Mouse (Mus musculus): ENCODE results near the gene Mfsd4b3.

DNA sequence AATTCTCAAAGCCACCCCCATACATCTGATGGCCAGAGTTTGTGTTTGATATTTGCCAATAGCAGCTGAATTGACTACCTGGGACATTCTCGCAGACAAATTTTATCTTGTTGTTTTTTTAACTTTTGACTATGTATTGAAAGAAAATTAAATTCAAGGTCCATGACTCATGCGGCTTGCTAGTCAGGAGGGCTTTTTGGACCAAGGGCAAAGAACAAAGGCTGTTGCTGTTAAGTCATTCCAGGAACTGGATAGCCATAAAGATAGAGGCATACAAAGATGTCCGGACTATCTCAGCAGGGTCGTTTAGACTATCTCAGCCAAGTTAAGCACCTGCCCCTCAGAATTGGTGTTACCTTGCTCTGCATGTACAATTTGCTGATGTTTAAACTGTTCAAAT, 17.4 kb upstream of the Mfsd4b3 start:
- TF ChIP-seq CTCF (IDR thresholded peaks at IDR 0.05; ENCODE audit: borderline replicate concordance, extremely low read depth, insufficient read depth, insufficient read length) (no peak), POLR2A (IDR thresholded peaks at IDR 0.05; ENCODE audit: borderline replicate concordance, extremely low read depth, insufficient read depth, insufficient read length, poor library complexity, severe bottlenecking) (no peak)

Data from brain, embryonic 14.5 days (tissue).